Mouse (Mus musculus) kidney, postnatal 0 days (tissue): ENCODE results near the gene Ankrd12. TPM values are rescaled to one million over a fixed set of nuclear protein-coding genes. Genes with fewer than 3 reads are reported as not detected.
A peak's percentile ranks its signal among the peaks of the same experiment; 100 is the strongest.
"Not testable (repeated sequence)": the region's sequence is repeated elsewhere in the genome, so short reads cannot be mapped to it uniquely, and the experiment has no call there.

ENCODE experiments used
- ATAC-seq: fragments of 200-750 bp; cut with Nextera tagmentation; replicated peaks from 2 replicates; pipeline ENCODE4 v1.8.0; 2017; ENCODE audit warnings: low read depth, moderate number of reproducible peaks, moderate TSS enrichment, moderate library complexity; ENCODE audit not compliant: low FRiP score
- DNase-seq: peaks from one replicate; pipeline ENCODE4 v3.0.0-alpha.2; 2016; ENCODE audit warnings: low spot score
- H3K27ac ChIP-seq: fragments of 300-500 bp; sonication (generic); 2 replicates; pipeline ENCODE4 v1.5.1; 2014; ENCODE audit warnings: mild to moderate bottlenecking
- H3K27me3 ChIP-seq: fragments of 300-500 bp; sonication (generic); 2 replicates; pipeline ENCODE4 v1.6.1; 2014; ENCODE audit warnings: low read length, mixed read lengths; ENCODE audit not compliant: insufficient read depth
- H3K36me3 ChIP-seq: fragments of 300-500 bp; sonication (generic); 2 replicates; pipeline ENCODE4 v1.6.1; 2014; ENCODE audit warnings: low read length, mixed read lengths; ENCODE audit not compliant: insufficient read depth
- H3K4me1 ChIP-seq: fragments of 300-500 bp; sonication (generic); replicated peaks from 2 replicates; pipeline ENCODE4 v1.6.1; 2014; ENCODE audit warnings: antibody characterized with exemption, low read length, mixed read lengths; ENCODE audit not compliant: insufficient read depth
- H3K4me2 ChIP-seq: fragments of 300-500 bp; sonication (generic); 2 replicates; pipeline ENCODE4 v1.6.1; 2014; ENCODE audit warnings: mild to moderate bottlenecking, low read length, moderate library complexity, mixed read lengths
- H3K4me3 ChIP-seq: fragments of 300-500 bp; sonication (generic); replicated peaks from 2 replicates; pipeline ENCODE4 v1.5.1; 2014; ENCODE audit warnings: low read depth, low read length
- H3K9ac ChIP-seq: fragments of 300-500 bp; sonication (generic); 2 replicates; pipeline ENCODE4 v1.6.1; 2014; ENCODE audit warnings: low read depth, low read length
- H3K9me3 ChIP-seq: fragments of 300-500 bp; sonication (generic); replicated peaks from 2 replicates; pipeline ENCODE4 v1.6.1; 2016; ENCODE audit warnings: low read length, inconsistent platforms, mixed read lengths
- CTCF ChIP-seq: IDR thresholded peaks from 2 replicates; pipeline ENCODE4 v1.5.1; 2016; ENCODE audit warnings: antibody characterized with exemption, low read depth, mild to moderate bottlenecking, moderate library complexity
- WGBS: fragments of 180-500 bp; shearing (Covaris S2); extraction: QIAGEN DNeasy Blood & Tissue Kit; methylation state at CpG from one replicate; pipeline ENCODE4 v1.1.7; 2014; 5-methylcytosine and 5-hydroxymethylcytosine counted together
- polyA plus RNA-seq: library from polyadenylated mRNA; unstranded; fragments of >200 nt; fragmentation: Nextera tagmentation; extraction: Ambion mirVana; gene quantifications from 2 replicates; pipeline ENCODE4 v1.2.1, GENCODE M21; 2015

The Ankrd12 gene
- polyA plus RNA-seq, 1 experiment from 2014 or later = 22.8 TPM

DNA sequence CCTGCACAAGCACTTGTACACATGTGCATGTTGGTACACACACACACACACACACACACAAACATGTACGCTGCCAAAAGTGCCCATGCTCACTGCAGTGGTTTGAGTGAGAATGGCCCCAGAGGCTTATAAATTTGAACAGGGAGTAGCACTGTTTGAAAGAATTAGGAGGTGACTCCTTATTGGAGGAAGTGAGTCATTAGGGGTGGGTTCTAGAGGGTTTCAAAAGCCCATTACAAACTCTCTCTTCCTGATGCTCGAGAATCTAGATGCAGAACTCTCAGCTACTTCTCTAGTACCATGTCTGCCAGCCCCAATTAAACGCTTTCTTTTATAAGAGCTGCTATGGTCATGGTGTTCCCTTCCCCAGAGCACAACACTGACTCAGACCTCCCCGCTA, 28.1 kb downstream of the Ankrd12 start:
- Histone ChIP-seq H3K27me3 (no peaks in the 10 kb centered on the region), H3K4me3 (no peak overlapping the region), H3K9me3 (no peaks in the 10 kb centered on the region), H3K4me1 (no peaks in the 10 kb centered on the region), H3K27ac (no peak overlapping the region), H3K9ac (no peak overlapping the region), H3K36me3 (no peaks in the 10 kb centered on the region), H3K4me2 (no peak overlapping the region)
- DNase-seq (peak; percentile 10), ATAC-seq (no peak)
- 69% methylated on average over 4 of the region's 4 CpGs for WGBS
- TF ChIP-seq CTCF = no peak

- WGBS = 49% methylated on average over 5 of the region's 5 CpGs
- 0 out of 2 replicates have a peak, but pooled peaks have one; percentile 9 for TF ChIP-seq CTCF
- no peak overlapping the region for H3K9ac ChIP-seq
- H3K4me2 ChIP-seq = no peak overlapping the region
- H3K27ac ChIP-seq = no peak overlapping the region
- no peaks in the 10 kb centered on the region for H3K9me3 ChIP-seq
- H3K27me3 ChIP-seq = no peaks in the 10 kb centered on the region
- H3K36me3 ChIP-seq = no peaks in the 10 kb centered on the region
- DNase-seq (no peak), ATAC-seq (no peak; the same call in 1 of the 2 replicates)
- H3K4me1 ChIP-seq = no peaks in the 10 kb centered on the region
- H3K4me3 ChIP-seq = no peak overlapping the region
Measured at GRCm38 (mm10) chr17:66048199-66048598, 28.7 kb downstream of the Ankrd12 start.

DNA sequence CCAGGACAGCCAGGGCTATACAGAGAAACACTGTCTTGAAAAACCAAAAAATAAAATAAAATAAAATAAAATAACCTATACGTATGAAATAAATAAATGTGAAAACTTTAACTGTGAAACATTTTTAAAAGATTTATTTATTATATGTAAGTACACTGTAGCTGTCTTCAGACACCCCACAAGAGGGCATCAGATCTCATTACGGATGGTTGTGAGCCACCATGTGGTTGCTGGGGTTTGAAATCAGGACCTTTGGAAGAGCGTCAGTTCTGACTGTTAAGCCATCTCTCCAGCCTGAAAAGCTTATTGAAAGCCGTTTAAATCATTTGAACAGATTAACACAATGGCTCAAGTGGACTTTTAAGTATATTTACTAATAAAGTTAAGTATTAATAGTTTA, 33.2 kb downstream of the Ankrd12 start:
- peak; percentile 44 for TF ChIP-seq CTCF
- DNase-seq, ATAC-seq, H3K9me3 ChIP-seq, H3K27ac ChIP-seq, H3K27me3 ChIP-seq, H3K4me3 ChIP-seq, H3K4me2 ChIP-seq, H3K9ac ChIP-seq, H3K36me3 ChIP-seq, H3K4me1 ChIP-seq: not testable (repeated sequence)
- WGBS = 93% methylated on average over 4 of the region's 4 CpGs

- no peaks in the 10 kb centered on the region for H3K9me3 ChIP-seq
- no peak for ATAC-seq
Measured at GRCm38 (mm10) chr17:66041020-66041419, 35.9 kb downstream of the Ankrd12 start.

DNA sequence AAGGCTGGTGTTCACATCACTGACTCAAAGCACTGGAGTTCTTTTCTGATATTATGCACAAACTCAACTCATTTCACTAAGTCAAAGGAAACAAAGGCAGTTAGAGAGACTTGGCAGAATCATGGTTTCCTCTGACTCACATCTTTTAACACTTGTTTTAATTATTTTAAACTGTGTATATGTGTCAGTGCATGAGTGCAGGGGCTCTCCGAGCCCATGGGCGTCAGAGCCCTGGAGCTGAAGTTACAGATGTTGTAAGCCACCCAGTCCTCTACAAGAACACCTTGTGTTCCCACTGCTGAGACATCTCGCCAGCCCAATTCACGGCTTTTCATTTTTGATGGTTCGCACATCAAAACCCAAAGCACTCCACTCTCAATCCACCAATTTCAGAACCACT, 43.6 kb downstream of the Ankrd12 start:
- no peak for DNase-seq
- ATAC-seq = no peak
- Histone ChIP-seq H3K4me1 (no peaks in the 10 kb centered on the region), H3K27ac (no peak overlapping the region), H3K4me2 (no peak overlapping the region), H3K4me3 (no peak overlapping the region), H3K9ac (no peak overlapping the region), H3K36me3 (no peaks in the 10 kb centered on the region), H3K9me3 (no peaks in the 10 kb centered on the region), H3K27me3 (no peaks in the 10 kb centered on the region)
- 90% methylated on average over 5 of the region's 5 CpGs for WGBS
- no peak for TF ChIP-seq CTCF

More at GRCm38 (mm10) chr17:66041020-66041419, 35.9 kb downstream of the Ankrd12 start:
- no peak for TF ChIP-seq CTCF
- WGBS = 64% methylated on average over 5 of the region's 5 CpGs
- Histone ChIP-seq H3K36me3 (0 out of 2 replicates have a peak, but pooled peaks cover 3% of the 10 kb centered on the region), H3K9ac (no peak overlapping the region), H3K4me2 (no peak overlapping the region), H3K27ac (no peak overlapping the region), H3K4me1 (no peaks in the 10 kb centered on the region), H3K4me3 (no peak overlapping the region), H3K27me3 (no peaks in the 10 kb centered on the region)
- DNase-seq = no peak

DNA sequence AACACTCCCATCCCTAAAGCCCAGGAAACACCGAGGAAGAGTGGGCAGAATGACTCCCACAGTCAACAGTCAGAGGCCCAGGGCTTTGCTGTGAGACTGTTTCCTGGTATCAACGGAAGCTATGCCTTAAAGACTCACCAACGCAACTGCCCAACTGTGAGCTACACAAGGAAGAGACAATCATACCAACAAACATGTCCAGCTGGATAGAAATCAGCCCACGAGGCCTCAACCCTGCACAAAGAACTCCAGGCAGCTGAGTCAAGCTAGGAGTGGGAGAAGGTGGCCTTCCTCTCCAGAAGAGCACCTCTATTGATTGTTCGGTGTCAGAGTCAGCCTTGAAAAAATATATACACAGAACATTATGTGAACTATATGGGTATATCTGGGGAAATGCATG, 44.9 kb downstream of the Ankrd12 start:
- Histone ChIP-seq H3K27ac (no peak overlapping the region), H3K4me1 (no peaks in the 10 kb centered on the region), H3K36me3 (0 out of 2 replicates have a peak, but pooled peaks cover 1% of the 10 kb centered on the region), H3K4me2 (no peak overlapping the region), H3K9me3 (no peaks in the 10 kb centered on the region), H3K4me3 (no peak overlapping the region), H3K27me3 (no peaks in the 10 kb centered on the region), H3K9ac (no peak overlapping the region)
- DNase-seq = no peak
- no peak for TF ChIP-seq CTCF
- 88% methylated on average over 5 of the region's 5 CpGs for WGBS
- ATAC-seq = no peak

GRCm38 (mm10) chr17:66024211-66024610, 52.7 kb downstream of the Ankrd12 start:
- no peaks in the 10 kb centered on the region for H3K27me3 ChIP-seq
- no peak overlapping the region for H3K4me3 ChIP-seq
- H3K9me3 ChIP-seq = no peaks in the 10 kb centered on the region
- DNase-seq (no peak), ATAC-seq (no peak)
- TF ChIP-seq CTCF = no peak
- no peak overlapping the region for H3K9ac ChIP-seq
- H3K36me3 ChIP-seq = 0 out of 2 replicates have a peak, but pooled peaks cover 12% of the 10 kb centered on the region
- no peaks in the 10 kb centered on the region for H3K4me1 ChIP-seq
- H3K27ac ChIP-seq = no peak overlapping the region
- 93% methylated on average over 7 of the region's 7 CpGs for WGBS
- H3K4me2 ChIP-seq = no peak overlapping the region
